Mouse (Mus musculus): Measurements from ENCODE around the gene Soga1. TPM values are rescaled to one million over a fixed set of nuclear protein-coding genes. Genes with fewer than 3 reads are reported as not detected.

Soga1 gene
- polyA plus RNA-seq, 1 experiment from 2014 or later = 5.3 TPM

DNA sequence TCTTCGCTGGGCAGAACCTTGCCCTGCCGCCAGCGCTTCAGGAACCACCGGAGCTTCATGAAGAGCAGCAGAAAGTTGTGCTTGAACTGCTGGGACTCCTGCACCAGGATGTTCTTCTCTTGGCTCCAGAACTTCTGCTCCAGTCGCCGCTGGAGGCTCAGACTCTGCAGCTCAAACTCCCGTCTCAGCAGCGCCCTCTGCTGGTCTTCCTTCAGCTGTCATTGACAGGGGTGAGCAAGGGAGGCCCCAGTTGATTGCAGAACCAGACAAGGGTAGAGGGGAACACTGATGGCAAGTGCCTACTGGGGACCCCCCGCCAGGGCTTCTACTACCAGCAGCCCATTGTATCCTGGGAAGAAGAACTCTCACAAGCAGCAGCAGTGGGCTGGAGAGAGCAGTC lies 48.2 kb downstream of the Soga1 start:
- Histone ChIP-seq H3K27ac (ENCODE audit: low read depth, low read length) (no peak overlapping the region), H3K9ac (ENCODE audit: low read depth, low read length) (no peak overlapping the region), H3K27me3 (replicated peaks; ENCODE audit: control insufficient read depth, insufficient read depth, low read length) (no peaks in the 10 kb centered on the region), H3K36me3 (ENCODE audit: control insufficient read depth, insufficient read depth, low read length) (peaks cover 44% of the 10 kb centered on the region), H3K4me3 (ENCODE audit: low read depth, low read length) (no peak overlapping the region), H3K4me1 (replicated peaks; ENCODE audit: control insufficient read depth, insufficient read depth, low read length) (peaks cover 24% of the 10 kb centered on the region), H3K4me2 (no peak overlapping the region), H3K9me3 (ENCODE audit: control insufficient read depth, low read length) (0 out of 2 replicates have a peak, but pooled peaks cover under 1% of the 10 kb centered on the region)
- 40% methylated on average over 9 of the region's 9 CpGs for WGBS
- ATAC-seq (replicated peaks; ENCODE audit: low FRiP score) = 0 out of 2 replicates have a peak, but pooled peaks have one; percentile 39
- peak; percentile 78 for DNase-seq (ENCODE audit: low spot score)

DNA sequence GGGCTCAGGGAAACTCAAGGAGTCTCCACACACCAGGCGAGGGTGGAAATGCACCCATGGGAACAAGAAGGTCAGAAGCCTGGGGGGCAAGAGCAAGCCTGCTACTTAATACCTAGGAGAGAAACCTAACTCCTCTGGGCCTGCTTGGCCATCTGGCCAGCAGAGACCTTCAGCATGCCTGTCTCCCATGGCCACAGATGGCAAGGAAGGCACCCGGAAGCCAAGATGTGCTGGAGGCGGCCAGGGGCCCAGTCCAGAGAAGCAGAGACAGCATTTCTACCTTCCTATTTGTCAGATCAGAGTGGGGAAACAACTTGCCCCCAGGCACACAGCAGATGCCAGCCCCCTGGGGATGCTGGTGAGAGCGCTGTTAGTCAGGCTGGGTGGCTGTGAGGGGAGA lies 50.8 kb downstream of the Soga1 start:
- Histone ChIP-seq H3K27ac (ENCODE audit: low read depth, low read length) (peak overlapping the region; percentile 95), H3K9ac (ENCODE audit: low read depth, low read length) (peak overlapping the region; percentile 76), H3K9me3 (ENCODE audit: control insufficient read depth, low read length) (peaks cover 7% of the 10 kb centered on the region), H3K4me2 (peak overlapping the region; percentile 72), H3K27me3 (replicated peaks; ENCODE audit: control insufficient read depth, insufficient read depth, low read length) (no peaks in the 10 kb centered on the region), H3K4me1 (replicated peaks; ENCODE audit: control insufficient read depth, insufficient read depth, low read length) (peaks cover 24% of the 10 kb centered on the region), H3K36me3 (ENCODE audit: control insufficient read depth, insufficient read depth, low read length) (peaks cover 62% of the 10 kb centered on the region), H3K4me3 (ENCODE audit: low read depth, low read length) (peak overlapping the region; percentile 57; the same call in 1 of the 2 replicates)
- WGBS = 70% methylated on average over 4 of the region's 4 CpGs
- no peak for DNase-seq (ENCODE audit: low spot score)
- ATAC-seq (replicated peaks; ENCODE audit: low FRiP score) = no peak

DNA sequence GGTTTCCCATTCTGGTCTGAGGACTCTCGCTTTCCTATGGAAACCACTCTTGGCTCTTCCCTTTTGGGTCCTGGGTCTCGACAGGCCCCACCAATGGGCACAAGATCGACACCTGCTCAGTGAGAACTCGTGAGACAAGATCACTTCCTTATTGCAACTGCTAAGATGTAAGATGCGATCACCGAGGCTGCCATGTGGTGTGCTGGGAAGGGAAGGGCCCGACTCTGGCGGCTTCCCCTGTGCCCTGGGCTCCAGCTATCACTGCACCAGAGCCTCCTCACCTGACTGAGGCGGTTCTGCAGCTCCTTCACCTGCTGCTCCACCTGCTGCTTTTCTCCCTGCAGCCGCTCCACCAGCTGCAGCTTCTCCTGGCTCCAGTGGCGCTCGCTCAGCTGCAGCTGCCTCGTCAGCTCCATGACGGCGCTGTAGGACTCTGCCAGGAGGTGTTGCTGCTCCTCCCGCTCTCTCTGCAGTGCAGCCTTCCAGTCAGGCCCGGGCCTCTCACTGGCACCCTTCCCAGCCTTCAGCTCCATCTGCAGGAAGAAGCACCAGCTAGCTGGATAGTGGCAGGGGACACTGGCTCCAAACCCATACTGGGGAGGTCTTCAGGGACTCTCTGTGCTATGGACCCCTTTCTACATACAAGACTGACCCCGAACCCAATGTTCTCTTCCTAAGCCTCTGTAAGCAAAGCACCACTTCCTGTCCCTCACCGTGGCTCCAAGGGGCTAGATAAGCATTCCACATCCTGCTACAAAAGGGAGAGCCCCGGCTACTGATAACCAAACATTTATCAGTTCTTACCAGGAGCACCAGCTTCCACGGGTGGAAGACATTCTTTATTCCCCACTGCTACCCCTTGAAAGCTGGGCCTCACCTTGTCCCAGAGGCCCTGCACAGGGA lies 51.7 kb downstream of the Soga1 start:
- Histone ChIP-seq H3K4me3 (ENCODE audit: low read depth, low read length) (peak overlapping the region; percentile 57), H3K27me3 (replicated peaks; ENCODE audit: control insufficient read depth, insufficient read depth, low read length) (no peaks in the 10 kb centered on the region), H3K9me3 (ENCODE audit: control insufficient read depth, low read length) (peaks cover 7% of the 10 kb centered on the region), H3K27ac (ENCODE audit: low read depth, low read length) (peak overlapping the region; percentile 95), H3K4me1 (replicated peaks; ENCODE audit: control insufficient read depth, insufficient read depth, low read length) (peaks cover 24% of the 10 kb centered on the region), H3K4me2 (peak overlapping the region; percentile 72), H3K9ac (ENCODE audit: low read depth, low read length) (peak overlapping the region; percentile 76), H3K36me3 (ENCODE audit: control insufficient read depth, insufficient read depth, low read length) (peaks cover 66% of the 10 kb centered on the region)
- 45% methylated on average over 21 of the region's 21 CpGs for WGBS
- ATAC-seq (replicated peaks; ENCODE audit: low FRiP score) = peak; percentile 85
- DNase-seq (ENCODE audit: low spot score) = peak; percentile 68

- ATAC-seq (replicated peaks; ENCODE audit: low FRiP score) = no peak
- no peaks in the 10 kb centered on the region; the same call in 1 of the 2 replicates for H3K4me1 ChIP-seq (replicated peaks; ENCODE audit: control insufficient read depth, insufficient read depth, low read length)
- WGBS = 91% methylated on average over 16 of the region's 16 CpGs
- peaks cover 7% of the 10 kb centered on the region for H3K9me3 ChIP-seq (ENCODE audit: control insufficient read depth, low read length)
- no peak overlapping the region for H3K4me2 ChIP-seq
- H3K9ac ChIP-seq (ENCODE audit: low read depth, low read length) = no peak overlapping the region
- H3K27me3 ChIP-seq (replicated peaks; ENCODE audit: control insufficient read depth, insufficient read depth, low read length) = no peaks in the 10 kb centered on the region
- peaks cover 81% of the 10 kb centered on the region for H3K36me3 ChIP-seq (ENCODE audit: control insufficient read depth, insufficient read depth, low read length)
- no peak overlapping the region for H3K4me3 ChIP-seq (ENCODE audit: low read depth, low read length)
- no peak overlapping the region for H3K27ac ChIP-seq (ENCODE audit: low read depth, low read length)
- DNase-seq (ENCODE audit: low spot score) = no peak
Measured at GRCm38 (mm10) chr2:157021156-157021555, 57.9 kb downstream of the Soga1 start.

GRCm38 (mm10) chr2:157019228-157019627 lies 59.8 kb downstream of the Soga1 start:
- no peak for ATAC-seq (replicated peaks; ENCODE audit: low FRiP score)
- H3K4me2 ChIP-seq = no peak overlapping the region
- peaks cover 73% of the 10 kb centered on the region for H3K36me3 ChIP-seq (ENCODE audit: control insufficient read depth, insufficient read depth, low read length)
- no peak overlapping the region for H3K9ac ChIP-seq (ENCODE audit: low read depth, low read length)
- H3K4me1 ChIP-seq (replicated peaks; ENCODE audit: control insufficient read depth, insufficient read depth, low read length) = peaks cover 4% of the 10 kb centered on the region; the same call in 1 of the 2 replicates
- H3K27ac ChIP-seq (ENCODE audit: low read depth, low read length) = no peak overlapping the region
- no peaks in the 10 kb centered on the region for H3K27me3 ChIP-seq (replicated peaks; ENCODE audit: control insufficient read depth, insufficient read depth, low read length)
- WGBS = 88% methylated on average over 4 of the region's 4 CpGs
- DNase-seq (ENCODE audit: low spot score) = no peak
- no peak overlapping the region for H3K4me3 ChIP-seq (ENCODE audit: low read depth, low read length)
- no peaks in the 10 kb centered on the region for H3K9me3 ChIP-seq (ENCODE audit: control insufficient read depth, low read length)

- peaks cover 51% of the 10 kb centered on the region for H3K36me3 ChIP-seq (ENCODE audit: control insufficient read depth, insufficient read depth, low read length)
- DNase-seq (ENCODE audit: low spot score) = no peak
- H3K9me3 ChIP-seq (ENCODE audit: control insufficient read depth, low read length) = no peaks in the 10 kb centered on the region
- 77% methylated on average over 18 of the region's 18 CpGs for WGBS
- H3K4me3 ChIP-seq (ENCODE audit: low read depth, low read length) = no peak overlapping the region
- H3K27me3 ChIP-seq (replicated peaks; ENCODE audit: control insufficient read depth, insufficient read depth, low read length) = no peaks in the 10 kb centered on the region
- no peak overlapping the region for H3K4me2 ChIP-seq
- H3K9ac ChIP-seq (ENCODE audit: low read depth, low read length) = no peak overlapping the region
- no peak for ATAC-seq (replicated peaks; ENCODE audit: low FRiP score)
- peaks cover 9% of the 10 kb centered on the region for H3K4me1 ChIP-seq (replicated peaks; ENCODE audit: control insufficient read depth, insufficient read depth, low read length)
- no peak overlapping the region for H3K27ac ChIP-seq (ENCODE audit: low read depth, low read length)
Measured at GRCm38 (mm10) chr2:157016529-157017270, 62.4 kb downstream of the Soga1 start.

- no peaks in the 10 kb centered on the region for H3K9me3 ChIP-seq (ENCODE audit: control insufficient read depth, low read length)
- DNase-seq (ENCODE audit: low spot score) (no peak), ATAC-seq (replicated peaks; ENCODE audit: low FRiP score) (no peak)
- H3K4me2 ChIP-seq = no peak overlapping the region
- no peak overlapping the region for H3K4me3 ChIP-seq (ENCODE audit: low read depth, low read length)
- H3K36me3 ChIP-seq (ENCODE audit: control insufficient read depth, insufficient read depth, low read length) = peaks cover 14% of the 10 kb centered on the region
- H3K27ac ChIP-seq (ENCODE audit: low read depth, low read length) = no peak overlapping the region
- H3K9ac ChIP-seq (ENCODE audit: low read depth, low read length) = no peak overlapping the region
- WGBS = 69% methylated on average over 6 of the region's 6 CpGs
- H3K4me1 ChIP-seq (replicated peaks; ENCODE audit: control insufficient read depth, insufficient read depth, low read length) = peaks cover 27% of the 10 kb centered on the region
- no peaks in the 10 kb centered on the region for H3K27me3 ChIP-seq (replicated peaks; ENCODE audit: control insufficient read depth, insufficient read depth, low read length)
Measured at GRCm38 (mm10) chr2:157012341-157012740, 66.7 kb downstream of the Soga1 start.

DNA sequence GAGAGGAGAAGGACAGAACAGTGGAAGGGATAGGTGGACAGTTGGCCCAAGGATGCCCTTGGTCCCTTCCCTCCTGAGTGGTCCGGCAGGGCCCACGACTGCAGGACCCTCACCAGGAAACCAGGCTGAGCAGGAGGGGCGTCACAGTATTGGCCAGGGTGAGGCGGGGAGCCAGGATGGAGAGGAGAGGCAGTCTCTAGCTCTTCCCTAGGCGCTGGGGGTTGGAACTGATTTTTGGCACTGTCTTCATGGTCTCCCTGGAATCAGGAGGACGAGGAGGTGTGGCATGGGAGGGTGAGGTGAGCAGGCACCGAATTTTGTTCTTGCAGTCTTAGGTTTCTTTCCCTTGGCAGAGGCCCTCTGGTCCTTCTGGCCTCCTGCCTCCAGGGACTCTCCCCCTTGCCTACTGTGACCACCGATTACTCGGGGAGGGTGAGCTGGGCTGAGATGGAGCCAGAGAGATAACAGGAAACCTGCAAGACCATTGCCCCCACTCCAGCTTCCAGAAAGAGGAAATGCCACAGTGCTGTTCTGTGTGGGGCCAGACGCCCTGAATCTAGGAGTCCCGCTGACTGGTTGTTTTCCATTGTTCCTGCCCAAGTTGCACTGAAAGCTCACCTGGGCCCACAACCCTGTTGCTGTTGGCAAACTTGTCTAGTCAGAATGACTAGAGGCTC lies 68.3 kb downstream of the Soga1 start:
- WGBS = 34% methylated on average over 11 of the region's 11 CpGs
- H3K27ac ChIP-seq (ENCODE audit: low read depth, low read length) = no peak overlapping the region

More for the DNA sequence above, 68.3 kb downstream of the Soga1 start:
- no peak overlapping the region for H3K9ac ChIP-seq (ENCODE audit: low read depth, low read length)
- H3K4me3 ChIP-seq (ENCODE audit: low read depth, low read length) = no peak overlapping the region
- H3K4me2 ChIP-seq = no peak overlapping the region
- no peaks in the 10 kb centered on the region for H3K27me3 ChIP-seq (replicated peaks; ENCODE audit: control insufficient read depth, insufficient read depth, low read length)
- H3K4me1 ChIP-seq (replicated peaks; ENCODE audit: control insufficient read depth, insufficient read depth, low read length) = peaks cover 32% of the 10 kb centered on the region
- no peaks in the 10 kb centered on the region for H3K9me3 ChIP-seq (ENCODE audit: control insufficient read depth, low read length)
- DNase-seq (ENCODE audit: low spot score) (no peak), ATAC-seq (replicated peaks; ENCODE audit: low FRiP score) (no peak)
- peaks cover 2% of the 10 kb centered on the region; the same call in 1 of the 2 replicates for H3K36me3 ChIP-seq (ENCODE audit: control insufficient read depth, insufficient read depth, low read length)

Data from liver, embryonic 11.5 days (tissue).